Mouse (Mus musculus) cerebellum, adult 2 months (tissue): ENCODE data around the gene Eef1a2. TPM values are rescaled to one million over a fixed set of nuclear protein-coding genes. Genes with fewer than 3 reads are reported as not detected.

ENCODE experiments used
- DNase-seq, 2 experiments: peaks; one replicate each; pipeline ENCODE4 v3.0.0; 2021
- H3K27ac ChIP-seq: fragments of 200-500 bp; 2 replicates; pipeline ENCODE4 v1.5.1; 2012; ENCODE audit warnings: low read length, control low read depth, inconsistent platforms; ENCODE audit not compliant: insufficient read depth
- H3K27me3 ChIP-seq: fragments of 200-500 bp; 2 replicates; pipeline ENCODE4 v1.6.1; 2012; ENCODE audit warnings: inconsistent platforms, mild to moderate bottlenecking, low read length, moderate library complexity; ENCODE audit not compliant: control insufficient read depth, insufficient read depth
- H3K4me1 ChIP-seq: fragments of 200-500 bp; 2 replicates; pipeline ENCODE4 v1.6.1; 2011; ENCODE audit warnings: low read length; ENCODE audit not compliant: control insufficient read depth, insufficient read depth
- H3K4me3 ChIP-seq: fragments of 200-500 bp; replicated peaks from 2 replicates; pipeline ENCODE3; 2011; ENCODE audit warnings: mild to moderate bottlenecking, low read depth, low read length, control low read depth; ENCODE audit not compliant: insufficient read depth
- CTCF ChIP-seq: fragments of 200-500 bp; IDR thresholded peaks from 2 replicates; pipeline ENCODE4 v1.5.1; 2011; ENCODE audit warnings: low read depth, mild to moderate bottlenecking, control low read depth, low read length, moderate library complexity, borderline replicate concordance; ENCODE audit not compliant: insufficient read depth
- POLR2A ChIP-seq: fragments of 200-500 bp; IDR thresholded peaks from 2 replicates; pipeline ENCODE4 v1.6.1; 2011; ENCODE audit warnings: low read length, control low read depth, borderline replicate concordance; ENCODE audit not compliant: insufficient read depth
- WGBS: fragments of 180-500 bp; shearing (Covaris S2); methylation state at CpG from one replicate; pipeline ENCODE4 v1.1.7; 2018; 5-methylcytosine and 5-hydroxymethylcytosine counted together
- polyA plus RNA-seq: library from polyadenylated mRNA; depleted of rRNA; stranded (reverse); fragments of >200 nt; gene quantifications from 2 replicates; pipeline ENCODE4 v1.2.3, GENCODE M21; 2012

The Eef1a2 gene
- polyA plus RNA-seq, 1 experiment = 1,226 TPM

DNA sequence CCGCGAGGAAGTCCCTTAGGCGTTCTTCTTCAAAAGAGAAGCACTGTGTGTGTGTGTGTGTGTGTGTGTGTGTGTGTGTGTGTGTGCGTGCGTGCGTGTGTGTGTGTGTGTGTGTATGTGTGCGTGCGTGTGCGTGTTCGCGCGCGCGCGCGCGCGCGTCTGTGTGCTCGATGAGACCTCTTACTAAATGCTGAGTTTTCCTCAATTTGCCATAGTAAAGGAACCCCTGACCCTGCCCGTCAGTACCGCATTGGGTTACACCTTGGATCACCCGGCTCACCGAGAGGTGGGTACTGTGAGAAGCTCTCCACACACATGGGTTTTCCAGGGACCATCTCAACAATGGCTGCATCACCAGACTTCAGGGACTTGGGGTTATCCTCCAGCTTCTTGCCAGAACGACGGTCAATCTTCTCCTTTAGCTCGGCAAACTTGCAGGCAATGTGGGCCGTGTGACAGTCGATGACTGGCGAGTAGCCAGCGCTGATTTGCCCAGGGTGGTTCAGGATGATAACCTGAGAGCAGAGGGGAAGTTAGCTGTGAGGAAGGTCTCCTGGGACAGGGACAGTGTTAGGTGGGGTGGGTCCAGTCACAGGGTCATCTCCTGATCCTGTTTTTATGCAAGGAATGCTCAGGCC, 8.4 kb downstream of the Eef1a2 start:
- Histone ChIP-seq H3K4me3 (no peak overlapping the region), H3K27me3 (no peaks in the 10 kb centered on the region), H3K27ac (no peak overlapping the region), H3K4me1 (peaks cover 70% of the 10 kb centered on the region)
- 13% methylated on average over 31 of the region's 31 CpGs for WGBS
- DNase-seq = peak; percentile 61 to 69
- TF ChIP-seq POLR2A (no peak), CTCF (no peak)

GRCm38 (mm10) chr2:181147546-181148317, 9.1 kb downstream of the Eef1a2 start:
- Histone ChIP-seq H3K27me3 (no peaks in the 10 kb centered on the region), H3K4me1 (peaks cover 70% of the 10 kb centered on the region), H3K27ac (peak overlapping the region; percentile 41; the same call in 1 of the 2 replicates), H3K4me3 (no peak overlapping the region)
- TF ChIP-seq CTCF (no peak), POLR2A (no peak)
- DNase-seq = peak; percentile 57 to 67
- WGBS = 6% methylated on average over 61 of the region's 61 CpGs

- 32% methylated on average over 4 of the region's 4 CpGs for WGBS
- DNase-seq = peak in 1 of 2 experiments; percentile 57
- no peak overlapping the region for H3K27ac ChIP-seq
- TF ChIP-seq CTCF (no peak), POLR2A (0 out of 2 replicates have a peak, but pooled peaks have one; percentile 13)
- H3K4me3 ChIP-seq = no peak overlapping the region
- no peaks in the 10 kb centered on the region for H3K27me3 ChIP-seq
- H3K4me1 ChIP-seq = peaks cover 72% of the 10 kb centered on the region
Observed at GRCm38 (mm10) chr2:181146976-181147545, 9.8 kb downstream of the Eef1a2 start.

DNA sequence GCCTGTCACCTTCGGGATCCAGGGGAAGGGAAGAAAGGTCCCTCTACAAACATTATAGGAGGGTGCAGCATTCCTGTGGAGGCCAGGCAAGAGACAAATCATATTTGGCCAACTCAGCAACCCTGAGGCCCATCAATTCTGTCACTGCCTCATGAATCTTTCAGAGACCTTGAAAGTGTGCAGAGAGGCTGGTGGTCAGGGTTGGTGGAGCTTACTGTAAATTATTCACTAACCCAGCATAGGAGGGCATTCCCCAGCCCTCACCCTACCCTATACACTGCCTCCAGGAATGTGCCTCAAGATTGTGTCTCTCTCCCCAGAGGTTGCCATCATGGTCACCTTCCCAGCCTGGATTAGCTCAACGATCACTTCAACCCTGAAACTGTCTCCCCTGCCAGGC, 12.1 kb downstream of the Eef1a2 start:
- 40% methylated on average over 2 of the region's 2 CpGs for WGBS
- TF ChIP-seq POLR2A (no peak), CTCF (no peak)
- no peak for DNase-seq
- Histone ChIP-seq H3K4me1 (peaks cover 68% of the 10 kb centered on the region), H3K27ac (0 out of 2 replicates have a peak overlapping the region, but pooled peaks have one; percentile 3), H3K4me3 (no peak overlapping the region), H3K27me3 (no peaks in the 10 kb centered on the region)

GRCm38 (mm10) chr2:181143509-181144276, 13.1 kb downstream of the Eef1a2 start:
- TF ChIP-seq CTCF (no peak), POLR2A (peak; percentile 19; the same call in 1 of the 2 replicates)
- no peaks in the 10 kb centered on the region for H3K27me3 ChIP-seq
- DNase-seq = peak; percentile 44 to 51
- no peak overlapping the region for H3K4me3 ChIP-seq
- peaks cover 71% of the 10 kb centered on the region for H3K4me1 ChIP-seq
- 31% methylated on average over 2 of the region's 2 CpGs for WGBS
- peak overlapping the region; percentile 98 for H3K27ac ChIP-seq

DNA sequence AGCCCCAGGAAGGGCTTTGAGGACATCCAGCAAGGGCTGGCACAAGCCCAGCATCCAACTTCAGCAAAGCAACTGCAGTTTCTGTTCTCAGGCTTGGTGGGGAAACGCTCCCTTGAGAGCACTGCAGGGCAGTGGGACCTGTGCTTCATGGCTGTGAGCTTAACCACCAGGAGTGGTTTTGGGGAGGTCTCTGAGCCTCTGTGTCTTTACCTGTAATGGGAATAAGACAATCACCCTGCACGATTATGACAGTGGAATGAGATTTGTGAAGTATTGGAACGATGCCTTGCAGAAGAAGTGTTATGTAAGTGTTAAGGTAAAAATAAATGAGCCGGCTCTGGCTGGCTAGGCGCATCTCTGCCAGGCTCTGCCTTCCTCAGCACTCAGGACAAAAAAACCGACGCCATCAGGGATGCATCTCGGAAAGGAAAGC, 14.1 kb downstream of the Eef1a2 start:
- WGBS = 3% methylated on average over 8 of the region's 8 CpGs
- TF ChIP-seq POLR2A (no peak), CTCF (no peak)
- peak overlapping the region; percentile 21 for H3K4me3 ChIP-seq
- DNase-seq = peak; percentile 68 to 77
- H3K27me3 ChIP-seq = no peaks in the 10 kb centered on the region
- H3K4me1 ChIP-seq = peaks cover 67% of the 10 kb centered on the region
- H3K27ac ChIP-seq = peak overlapping the region; percentile 98

DNA sequence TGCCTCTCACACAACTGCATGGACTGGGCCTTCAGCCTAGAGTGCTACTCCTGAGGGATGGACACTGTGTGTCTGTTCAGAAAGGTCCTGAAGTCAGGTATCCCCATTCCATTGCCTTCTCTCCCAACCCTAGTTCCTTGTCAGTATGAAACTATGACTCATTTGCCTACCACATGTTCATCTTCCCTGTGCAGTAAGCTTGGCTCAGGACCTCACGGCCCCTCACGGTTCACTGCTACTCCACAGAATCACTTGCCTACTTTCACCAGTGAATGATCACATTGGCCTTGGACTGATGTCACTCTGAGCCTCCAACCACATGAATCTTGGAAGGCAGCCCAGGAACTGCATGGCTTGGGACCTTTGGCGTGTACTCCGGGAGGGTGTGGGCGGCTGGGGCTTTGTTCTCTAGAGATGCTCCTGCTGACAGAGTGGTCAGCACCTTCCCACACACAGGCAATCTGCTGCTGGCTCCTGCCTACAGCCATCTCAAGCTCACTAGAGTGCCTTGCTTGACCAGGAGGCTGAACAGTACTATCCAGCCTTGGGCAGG, 17.1 kb downstream of the Eef1a2 start:
- H3K4me3 ChIP-seq = no peak overlapping the region
- 7% methylated on average over 5 of the region's 5 CpGs for WGBS
- peak overlapping the region; percentile 91 for H3K27ac ChIP-seq
- peaks cover 53% of the 10 kb centered on the region for H3K4me1 ChIP-seq
- TF ChIP-seq POLR2A (0 out of 2 replicates have a peak, but pooled peaks have one; percentile 12), CTCF (no peak)
- H3K27me3 ChIP-seq = no peaks in the 10 kb centered on the region
- peak; percentile 83 to 94 for DNase-seq
